Mouse (Mus musculus): Measurements from ENCODE around the gene Syndig1l. TPM values are rescaled to one million over a fixed set of nuclear protein-coding genes. Genes with fewer than 3 reads are reported as not detected.
A peak's percentile ranks its signal among the peaks of the same experiment; 100 is the strongest.

Syndig1l gene
- total RNA-seq (2021), result not detected

DNA sequence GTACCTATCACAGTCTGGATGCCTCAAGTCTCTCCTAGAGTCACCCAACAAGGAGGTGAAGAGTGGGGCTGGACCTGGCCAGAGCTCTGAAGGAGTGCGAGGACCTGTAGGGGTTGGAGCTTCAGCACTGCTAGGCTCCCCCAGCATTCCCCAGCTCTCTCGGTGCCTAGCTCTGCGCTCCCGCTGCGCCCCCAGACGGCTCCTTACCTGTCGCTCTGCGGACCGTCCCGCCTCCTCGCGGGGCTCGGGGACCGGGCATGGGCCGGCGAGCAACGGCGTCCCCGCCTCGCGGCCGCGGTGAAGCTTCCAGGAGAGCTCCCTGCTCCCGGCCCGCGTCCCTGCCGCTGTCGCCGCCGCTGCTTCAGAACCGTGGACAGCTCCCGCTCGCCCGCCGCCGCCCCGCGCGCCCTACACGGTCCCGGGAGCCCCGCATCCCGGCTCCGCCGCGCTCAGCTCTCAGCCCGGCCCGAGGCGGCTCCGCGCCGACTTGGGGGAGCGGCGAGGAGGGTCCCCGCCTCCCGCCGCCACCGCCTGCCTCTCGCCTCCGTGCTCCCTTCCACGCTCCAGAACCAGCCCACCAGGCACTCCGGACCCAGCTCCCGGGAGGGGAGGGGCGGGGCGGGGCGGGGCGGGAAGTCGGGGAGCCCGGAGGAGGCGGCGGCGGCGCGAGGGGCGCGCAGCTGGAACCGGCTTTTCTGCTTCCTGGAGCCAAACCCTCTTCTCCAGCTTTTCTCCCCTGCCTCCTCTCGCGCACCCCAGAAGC lies at the start of gene Syndig1l:
Syndig1l (minus strand) TSS at position 513 of the 763 bp plus-strand sequence.
- DNase-seq, result peak; percentile 76 to 78
- intact Hi-C loops (cut with DNase I), result no loop called here

DNA sequence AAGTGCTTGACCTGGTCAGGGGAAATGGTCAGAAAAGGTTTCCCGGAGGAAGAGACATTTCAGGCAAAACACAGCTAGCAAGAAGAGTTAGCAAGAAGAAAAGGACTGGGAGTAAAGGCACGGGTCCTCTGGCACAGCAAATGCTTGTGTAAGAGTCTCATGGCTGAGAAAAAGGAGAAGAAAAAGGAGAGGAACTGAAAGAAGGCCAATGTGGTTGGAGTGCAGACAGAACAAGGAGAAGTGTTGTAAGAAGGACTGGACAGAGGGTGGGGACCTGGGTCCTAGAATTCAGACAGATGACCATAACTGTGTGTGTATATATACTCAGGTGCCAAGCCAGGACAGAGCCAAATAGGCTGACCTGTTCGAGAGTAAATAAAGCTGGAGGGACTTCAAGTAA lies 49.5 kb upstream of the Syndig1l start:
- no peak for DNase-seq
- intact Hi-C loops (cut with DNase I), result no loop called here

DNA sequence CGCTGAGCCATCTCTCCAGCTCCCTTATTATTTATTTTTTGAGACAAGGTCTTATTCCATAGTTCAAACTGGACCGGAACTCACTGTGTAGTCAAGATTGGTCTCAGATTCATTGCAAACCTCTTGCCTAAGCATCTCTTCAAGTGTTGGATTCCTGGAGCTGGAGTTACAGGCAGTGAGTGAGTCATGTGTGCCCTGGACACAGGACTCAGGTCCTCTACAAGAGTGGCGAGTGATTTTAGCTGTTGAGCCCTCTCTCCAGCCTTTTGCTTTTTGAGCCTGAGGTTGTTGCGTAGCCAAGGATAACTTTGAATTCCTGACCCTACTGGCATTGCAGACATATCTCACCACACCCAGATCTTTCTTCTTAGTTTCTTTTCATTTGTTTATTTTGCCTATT lies 47.1 kb upstream of the Syndig1l start:
- DNase-seq, result no peak
- intact Hi-C loops (cut with DNase I), result no loop called here

DNA sequence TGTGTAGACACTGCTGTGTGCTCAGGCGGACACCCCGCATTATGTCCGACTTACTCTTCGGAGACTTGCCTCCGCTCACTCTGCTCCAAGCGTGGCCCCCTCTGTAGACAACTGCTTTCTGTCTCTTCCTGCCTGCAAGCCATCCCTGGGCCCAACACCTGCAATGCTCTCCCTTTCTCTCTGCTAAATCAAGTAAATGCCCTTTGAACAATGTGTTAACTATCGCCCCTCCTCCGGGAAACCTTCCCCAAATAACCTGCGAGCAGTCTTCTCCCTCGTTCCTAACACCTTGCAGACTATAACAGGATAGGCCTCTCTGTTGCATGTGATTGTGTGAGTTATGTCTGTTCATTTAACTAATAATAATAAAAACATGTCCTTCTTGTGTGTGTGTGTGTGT lies 44.9 kb upstream of the Syndig1l start:
- intact Hi-C loops (cut with DNase I), result no loop called here
- no peak for DNase-seq

DNA sequence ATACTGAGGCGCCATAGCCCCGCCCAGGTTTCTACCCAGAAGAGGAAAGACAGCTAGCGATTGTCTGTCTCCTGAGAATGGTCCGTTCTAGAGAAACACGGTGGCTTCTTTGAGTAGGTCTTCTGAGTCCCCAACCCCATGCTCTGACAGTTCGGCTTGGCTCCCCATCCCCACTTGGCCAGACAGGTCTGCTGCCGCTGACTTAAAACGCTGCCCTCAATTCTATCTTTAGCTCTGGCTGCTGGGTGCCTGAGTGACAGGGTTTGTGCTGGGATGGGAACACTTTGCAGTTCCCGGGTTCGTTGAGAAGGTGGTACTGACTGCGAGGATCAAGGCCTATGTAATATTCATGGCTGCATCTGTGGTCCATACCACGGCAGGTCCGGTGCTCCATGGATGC lies 34.7 kb upstream of the Syndig1l start:
- no peak for DNase-seq
- intact Hi-C loops (cut with DNase I), result no loop called here

GRCm38 (mm10) chr12:84728421-84728820 lies 29.8 kb upstream of the Syndig1l start:
- intact Hi-C loops (cut with DNase I), result no loop called here

DNA sequence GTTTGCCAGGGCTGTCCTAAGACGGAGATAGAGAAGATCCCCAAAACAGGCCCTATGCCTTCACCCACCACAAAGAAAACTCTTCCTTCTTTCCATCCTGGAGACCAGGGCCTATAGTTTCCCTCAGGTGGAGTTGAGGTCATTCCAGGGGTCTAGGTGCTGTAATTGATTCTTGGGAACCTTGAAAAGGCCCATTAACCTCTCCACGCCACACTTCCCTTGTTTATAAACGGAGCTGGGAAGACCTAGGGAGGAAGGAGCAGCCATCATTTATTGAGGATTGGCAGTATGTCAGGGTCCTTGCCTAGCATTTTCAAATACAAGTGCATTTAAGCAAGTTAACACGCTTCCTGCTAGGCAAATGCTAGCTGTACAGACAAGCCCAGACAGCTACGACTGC lies 28.8 kb upstream of the Syndig1l start:
- no peak for DNase-seq
- intact Hi-C loops (cut with DNase I), result no loop called here

More at GRCm38 (mm10) chr12:84728421-84728820, 29.8 kb upstream of the Syndig1l start:
- DNase-seq, result no peak

DNA sequence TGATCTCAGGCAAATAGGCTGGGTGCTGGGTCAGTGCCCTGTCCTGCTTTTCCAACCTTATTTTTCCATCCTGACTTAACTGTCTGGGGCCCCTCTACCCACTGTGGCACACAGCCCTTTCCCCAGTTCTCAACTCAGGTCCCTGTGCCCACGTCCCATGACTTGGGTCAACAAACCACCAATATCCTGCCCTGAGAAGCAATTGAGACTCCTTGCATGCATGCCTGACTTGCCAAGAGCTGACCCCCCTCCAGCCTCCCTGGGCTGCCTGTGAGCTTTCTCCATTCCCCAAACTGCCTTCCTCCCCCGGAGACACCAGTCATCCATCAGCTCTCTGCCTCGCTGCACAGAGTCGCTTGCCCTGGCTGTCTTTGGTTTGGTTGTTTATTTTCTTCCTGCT lies 28.4 kb upstream of the Syndig1l start:
- no peak for DNase-seq

DNA sequence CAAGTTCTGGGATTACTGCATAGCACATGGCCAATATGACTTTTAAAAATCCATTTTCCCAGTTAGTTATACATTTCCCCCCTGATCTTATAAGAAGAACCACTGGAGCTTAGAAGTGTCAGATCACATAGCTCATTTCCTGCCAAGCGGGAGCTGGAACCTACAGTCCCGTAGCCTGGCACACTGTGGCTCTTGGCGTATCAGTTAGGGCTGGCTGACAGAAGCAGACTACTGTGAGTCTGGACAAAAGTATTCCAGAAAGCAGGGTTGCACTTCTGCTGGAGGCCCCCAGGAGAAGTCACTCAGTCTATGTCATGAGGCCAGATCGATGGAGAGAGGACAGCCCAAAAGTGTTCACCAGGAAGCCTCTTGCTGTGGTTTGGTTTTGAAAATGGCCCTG lies 27.8 kb upstream of the Syndig1l start:
- no peak for DNase-seq
- intact Hi-C loops (cut with DNase I), result no loop called here

More for the DNA sequence above, 28.4 kb upstream of the Syndig1l start:
- intact Hi-C loops (cut with DNase I), result no loop called here

DNA sequence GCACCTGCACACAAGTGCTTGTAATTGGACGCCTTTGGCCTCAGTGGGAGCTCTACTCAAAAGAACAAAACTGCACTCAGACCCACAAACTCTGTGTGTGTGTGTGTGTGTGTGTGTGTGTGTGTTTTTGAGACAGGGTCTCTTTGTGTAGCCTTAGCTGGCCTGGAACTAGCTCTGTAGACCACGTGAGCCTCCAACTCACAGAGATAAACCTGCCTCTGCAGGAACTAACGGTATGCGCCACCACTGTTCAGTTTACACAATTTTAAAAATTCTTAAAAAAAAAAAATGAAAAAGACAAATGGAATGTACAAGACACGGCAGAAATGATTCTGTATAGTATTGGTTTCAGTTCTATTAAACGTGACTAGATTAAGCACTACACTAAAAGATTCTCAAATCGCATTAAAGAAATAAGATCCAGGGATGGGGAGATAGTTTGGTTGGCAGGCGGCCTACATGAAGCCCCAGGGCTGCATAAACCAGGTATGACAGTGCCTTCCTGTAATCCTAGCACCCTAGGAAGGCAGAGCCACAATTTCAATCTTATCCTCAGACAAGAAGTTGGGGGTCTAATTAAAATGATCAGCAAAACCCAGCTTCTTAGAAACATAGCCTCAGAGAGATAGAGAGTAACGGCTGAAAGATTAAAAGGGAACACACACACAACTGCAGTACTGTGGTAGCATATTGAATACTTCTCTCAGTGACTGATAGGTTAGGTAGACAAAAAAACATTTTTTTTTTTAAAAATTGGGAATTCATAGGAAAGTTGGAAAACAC lies 20.0 kb upstream of the Syndig1l start:
- intact Hi-C loops (cut with DNase I), result no loop called here

DNA sequence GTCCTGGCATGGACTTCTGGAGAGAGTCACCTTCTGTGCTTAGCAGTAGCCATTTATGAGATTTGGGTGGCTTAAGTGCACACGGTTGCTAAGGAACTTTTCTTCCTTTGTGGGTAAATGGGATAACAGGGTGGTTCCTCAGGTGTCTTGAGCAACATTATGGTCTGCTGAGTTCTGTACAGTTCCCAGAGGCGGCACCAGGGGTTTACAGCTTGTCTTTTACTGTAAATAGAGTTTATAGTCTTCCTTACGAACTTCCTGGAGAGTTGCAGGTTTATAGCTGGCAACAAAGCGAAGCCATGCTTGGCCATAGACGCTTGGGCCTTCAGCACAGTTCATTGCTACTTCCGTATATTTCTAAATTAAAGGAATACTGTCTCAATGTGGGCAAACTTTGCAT lies 15.9 kb upstream of the Syndig1l start:
- DNase-seq, result no peak
- intact Hi-C loops (cut with DNase I), result no loop called here

More for the DNA sequence above, 20.0 kb upstream of the Syndig1l start:
- DNase-seq, result no peak

- intact Hi-C loops (cut with DNase I), result no loop called here
- DNase-seq, result no peak
These were observed 11.3 kb upstream of the Syndig1l start for GRCm38 (mm10) chr12:84709842-84710439.

GRCm38 (mm10) chr12:84707804-84708203 lies 9.2 kb upstream of the Syndig1l start:
- intact Hi-C loops (cut with DNase I), result no loop called here
- no peak for DNase-seq

- intact Hi-C loops (cut with DNase I), result no loop called here
- no peak for DNase-seq
These were observed 8.3 kb upstream of the Syndig1l start for GRCm38 (mm10) chr12:84706886-84707285.

GRCm38 (mm10) chr12:84702586-84702985 lies 4.0 kb upstream of the Syndig1l start:
- intact Hi-C loops (cut with DNase I), result no loop called here
- no peak for DNase-seq

GRCm38 (mm10) chr12:84692141-84692540 lies 6.5 kb downstream of the Syndig1l start:
- intact Hi-C loops (cut with DNase I), result no loop called here
- DNase-seq, result no peak

DNA sequence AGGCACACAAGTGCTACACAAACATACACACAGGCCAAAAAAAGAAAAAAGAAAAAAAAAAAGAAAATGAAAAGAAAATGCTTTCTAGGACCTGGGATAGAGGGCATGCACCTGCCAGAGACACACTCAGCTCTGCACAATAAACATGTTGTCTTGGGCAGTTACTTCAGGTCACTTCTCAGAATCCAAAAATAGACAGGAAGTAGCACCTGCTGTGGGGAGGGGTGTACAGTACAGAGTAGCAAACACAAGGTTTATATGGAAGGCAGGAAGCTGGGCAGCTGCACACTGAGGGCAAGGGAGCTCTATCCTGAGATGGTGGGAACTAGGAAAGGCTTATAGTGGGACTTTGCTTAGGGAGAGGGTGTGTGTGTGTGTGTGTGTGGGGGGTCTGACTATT lies 7.3 kb downstream of the Syndig1l start:
- intact Hi-C loops (cut with DNase I), result no loop called here
- DNase-seq, result no peak

DNA sequence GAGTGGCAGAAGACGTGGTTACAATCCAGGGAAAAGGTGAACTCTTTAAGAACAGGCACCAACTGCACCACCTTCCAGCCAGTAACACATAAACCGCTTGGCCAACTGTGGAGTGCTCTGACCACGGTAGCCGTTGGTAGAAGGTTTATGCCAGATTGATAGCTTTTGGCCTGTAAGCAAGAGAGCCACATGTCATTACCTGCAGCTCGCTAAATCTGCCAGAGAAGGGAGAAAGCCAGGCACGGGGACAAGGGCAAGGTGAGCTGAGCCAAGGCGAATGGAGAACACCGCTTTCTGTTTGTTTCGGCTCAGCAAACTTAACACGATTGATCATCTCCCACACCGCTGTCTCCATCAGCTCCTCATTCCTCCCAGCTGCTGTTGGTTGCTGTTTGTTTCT lies 9.6 kb downstream of the Syndig1l start:
- intact Hi-C loops (cut with DNase I), result no loop called here

DNA sequence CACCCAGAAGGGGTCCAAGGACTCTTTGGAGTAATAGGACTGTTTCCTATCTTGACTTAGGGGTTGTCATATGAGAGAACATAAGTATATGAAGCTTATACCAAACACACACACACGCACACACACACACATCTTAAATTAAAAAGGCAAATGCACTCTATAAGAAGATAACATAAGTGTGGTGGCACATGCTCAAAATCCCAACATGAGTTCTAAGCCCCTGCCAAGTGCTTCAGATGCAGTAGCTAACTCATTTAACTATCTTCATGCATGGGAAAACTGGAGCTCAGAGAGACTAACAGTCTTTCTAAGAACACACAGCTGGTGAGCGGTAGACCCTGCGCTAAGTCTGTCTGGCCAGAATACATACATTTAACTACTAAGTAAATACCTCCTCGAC lies 11.1 kb downstream of the Syndig1l start:
- DNase-seq, result no peak
- intact Hi-C loops (cut with DNase I), result no loop called here

More for the DNA sequence above, 9.6 kb downstream of the Syndig1l start:
- no peak for DNase-seq

DNA sequence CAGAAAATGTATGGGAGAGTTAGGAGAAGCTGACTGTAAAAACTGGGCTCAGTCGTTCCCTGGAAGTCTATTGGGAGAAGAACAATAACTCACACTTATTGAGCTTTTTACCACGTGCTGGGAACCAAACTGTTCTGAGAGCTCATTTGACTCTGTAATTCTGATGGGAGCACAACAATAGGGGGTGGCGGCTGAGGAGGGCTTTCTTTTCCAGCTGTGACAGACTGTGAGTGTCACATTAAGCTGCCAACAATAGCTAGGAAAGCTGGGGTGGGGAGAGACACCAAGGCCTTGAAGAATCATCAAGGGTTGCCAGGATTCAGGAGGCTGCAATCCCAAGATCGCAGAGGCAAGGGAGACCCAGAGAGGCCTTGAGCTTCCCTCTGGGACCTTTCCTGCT lies 12.5 kb downstream of the Syndig1l start:
- intact Hi-C loops (cut with DNase I), result no loop called here
- no peak for DNase-seq

- no peak for DNase-seq
- intact Hi-C loops (cut with DNase I), result no loop called here
These were observed 14.1 kb downstream of the Syndig1l start for GRCm38 (mm10) chr12:84684569-84684968.

- intact Hi-C loops (cut with DNase I), result no loop called here
- DNase-seq, result no peak
These were observed 22.6 kb downstream of the Syndig1l start for GRCm38 (mm10) chr12:84676011-84676410.

All from heart, postnatal 36 days (tissue).